Mouse (Mus musculus) activated CD4-positive, CD25-positive, alpha-beta regulatory T cell, adult 4 months (primary cell): ENCODE results near the gene Ugt1a6b. TPM values are rescaled to one million over a fixed set of nuclear protein-coding genes. Genes with fewer than 3 reads are reported as not detected.

Source experiments
- ATAC-seq: one replicate; pipeline ENCODE4 v1.8.0; 2017
- polyA plus RNA-seq, 2 experiments: library from polyadenylated mRNA; unstranded; fragments of 100-300 nt; shearing (Covaris generic); gene quantifications; one replicate each; pipeline ENCODE4 v1.2.1; 2017

Ugt1a6b gene
- polyA plus RNA-seq, 2 experiments from 2014 or later: not detected

GRCm38 (mm10) chr1:88225741-88226140 is 122.7 kb downstream of the Ugt1a6b start:
- ATAC-seq: no peak

GRCm38 (mm10) chr1:88226670-88227379 is 123.8 kb downstream of the Ugt1a6b start, which contains the start of gene Mroh2a:
TSS of gene Mroh2a (plus strand) at chr1:88226986.
- no peak for ATAC-seq

GRCm38 (mm10) chr1:88227482-88227881 is 124.4 kb downstream of the Ugt1a6b start:
- no peak for ATAC-seq

- no peak for ATAC-seq
These were observed 125.1 kb downstream of the Ugt1a6b start for GRCm38 (mm10) chr1:88228121-88228520.

GRCm38 (mm10) chr1:88229566-88229965 is 126.5 kb downstream of the Ugt1a6b start:
- no peak for ATAC-seq

GRCm38 (mm10) chr1:88229986-88230385 is 126.9 kb downstream of the Ugt1a6b start:
- ATAC-seq: no peak

GRCm38 (mm10) chr1:88230421-88230820 is 127.4 kb downstream of the Ugt1a6b start:
- no peak for ATAC-seq

GRCm38 (mm10) chr1:88230981-88231802 is 128.1 kb downstream of the Ugt1a6b start:
- no peak for ATAC-seq

GRCm38 (mm10) chr1:88231803-88232499 is 128.9 kb downstream of the Ugt1a6b start:
- no peak for ATAC-seq

- no peak for ATAC-seq
These were observed 129.8 kb downstream of the Ugt1a6b start for GRCm38 (mm10) chr1:88232664-88233380.

GRCm38 (mm10) chr1:88233421-88234247 is 130.6 kb downstream of the Ugt1a6b start:
- ATAC-seq: no peak

- no peak for ATAC-seq
These were observed 131.2 kb downstream of the Ugt1a6b start for GRCm38 (mm10) chr1:88234248-88234610.

GRCm38 (mm10) chr1:88234646-88235045 is 131.6 kb downstream of the Ugt1a6b start:
- ATAC-seq: no peak

- ATAC-seq: no peak
These were observed 132.2 kb downstream of the Ugt1a6b start for GRCm38 (mm10) chr1:88235046-88235893.

GRCm38 (mm10) chr1:88235894-88236415 is 132.9 kb downstream of the Ugt1a6b start:
- no peak for ATAC-seq

- ATAC-seq: no peak
These were observed 134.3 kb downstream of the Ugt1a6b start for GRCm38 (mm10) chr1:88237311-88237710.

GRCm38 (mm10) chr1:88238771-88239170 is 135.7 kb downstream of the Ugt1a6b start:
- no peak for ATAC-seq

- no peak for ATAC-seq
These were observed 137.0 kb downstream of the Ugt1a6b start for GRCm38 (mm10) chr1:88240072-88240471.

- ATAC-seq: no peak
These were observed 137.5 kb downstream of the Ugt1a6b start for GRCm38 (mm10) chr1:88240579-88240978.

GRCm38 (mm10) chr1:88243861-88244260 is 140.8 kb downstream of the Ugt1a6b start:
- no peak for ATAC-seq
